Mouse (Mus musculus): ENCODE results near the gene Glod4. TPM values are rescaled to one million over a fixed set of nuclear protein-coding genes. Genes with fewer than 3 reads are reported as not detected.

Gene Glod4
- polyA plus RNA-seq, 1 experiment, result 55.2 TPM

GRCm38 (mm10) chr11:76210228-76210985 lies 33.1 kb downstream of the Glod4 start:
- no peak overlapping the region for H3K4me3 ChIP-seq
- H3ac ChIP-seq (ENCODE audit: control insufficient read depth, insufficient read length), result no peak overlapping the region
- H3K36me3 ChIP-seq (ENCODE audit: control insufficient read depth, insufficient read depth), result peaks cover 5% of the 10 kb centered on the region
- no peaks in the 10 kb centered on the region for H3K79me2 ChIP-seq (ENCODE audit: control insufficient read depth, insufficient read depth)
- TF ChIP-seq POLR2A (IDR thresholded peaks at IDR 0.05; ENCODE audit: insufficient read length, low read depth), result no peak
- H3K4me2 ChIP-seq (ENCODE audit: low read depth), result no peak overlapping the region
- no peaks in the 10 kb centered on the region for H3K27me3 ChIP-seq (ENCODE audit: control insufficient read depth, insufficient read depth, insufficient read length)

- Histone ChIP-seq H3ac (ENCODE audit: control insufficient read depth, insufficient read length) (no peak overlapping the region), H3K36me3 (ENCODE audit: control insufficient read depth, insufficient read depth) (peaks cover 6% of the 10 kb centered on the region), H3K79me2 (ENCODE audit: control insufficient read depth, insufficient read depth) (no peaks in the 10 kb centered on the region), H3K4me3 (no peak overlapping the region), H3K4me2 (ENCODE audit: low read depth) (no peak overlapping the region), H3K27me3 (ENCODE audit: control insufficient read depth, insufficient read depth, insufficient read length) (no peaks in the 10 kb centered on the region)
- no peak for TF ChIP-seq TCF12 (IDR thresholded peaks at IDR 0.05; ENCODE audit: insufficient read depth, poor library complexity, severe bottlenecking)
- TF ChIP-seq MYOG (IDR thresholded peaks at IDR 0.05; ENCODE audit: control insufficient read depth in 1 of 3, insufficient read depth in 1 of 3, insufficient read length in 2 of 3, low read depth in 2 of 3), result no peak
- no peak for TF ChIP-seq SRF (IDR thresholded peaks at IDR 0.05; ENCODE audit: control insufficient read depth, insufficient read length, low read depth)
- TF ChIP-seq E2F4 (IDR thresholded peaks at IDR 0.05; ENCODE audit: insufficient read depth), result no peak
- TF ChIP-seq REST (IDR thresholded peaks at IDR 0.05; ENCODE audit: insufficient read depth, insufficient read length), result no peak
- no peak for TF ChIP-seq USF1 (IDR thresholded peaks at IDR 0.05; ENCODE audit: low read depth)
- TF ChIP-seq TCF3 (IDR thresholded peaks at IDR 0.05; ENCODE audit: insufficient read length, low read depth), result no peak
- TF ChIP-seq CEBPB (IDR thresholded peaks at IDR 0.05; ENCODE audit: insufficient read depth, poor library complexity, severe bottlenecking), result no peak
- TF ChIP-seq MAX (IDR thresholded peaks at IDR 0.05; ENCODE audit: low read depth), result no peak
- TF ChIP-seq POLR2AphosphoS2 (IDR thresholded peaks at IDR 0.05; ENCODE audit: insufficient read length, low read depth), result no peak
- no peak for TF ChIP-seq MYOD1 (IDR thresholded peaks at IDR 0.05; ENCODE audit: control insufficient read depth in 1 of 3, insufficient read length in 2 of 3, low read depth in 2 of 3)
- TF ChIP-seq POLR2A (IDR thresholded peaks at IDR 0.05; ENCODE audit: insufficient read length, low read depth), result no peak
Measured at GRCm38 (mm10) chr11:76206793-76207192, 36.7 kb downstream of the Glod4 start.

GRCm38 (mm10) chr11:76201761-76202674 lies 41.5 kb downstream of the Glod4 start:
- H3K79me2 ChIP-seq (ENCODE audit: control insufficient read depth, insufficient read depth), result no peaks in the 10 kb centered on the region
- H3K36me3 ChIP-seq (ENCODE audit: control insufficient read depth, insufficient read depth), result peaks cover 6% of the 10 kb centered on the region
- peak overlapping the region; percentile 95 for H3K4me2 ChIP-seq (ENCODE audit: low read depth)
- H3ac ChIP-seq (ENCODE audit: control insufficient read depth, insufficient read length), result peak overlapping the region; percentile 36
- no peaks in the 10 kb centered on the region for H3K27me3 ChIP-seq (ENCODE audit: control insufficient read depth, insufficient read depth, insufficient read length)
- H3K4me3 ChIP-seq, result peak overlapping the region; percentile 32
- TF ChIP-seq E2F4 (IDR thresholded peaks at IDR 0.05; ENCODE audit: insufficient read depth), result no peak
- TF ChIP-seq MAX (IDR thresholded peaks at IDR 0.05; ENCODE audit: low read depth), result no peak
- TF ChIP-seq SRF (IDR thresholded peaks at IDR 0.05; ENCODE audit: control insufficient read depth, insufficient read length, low read depth), result no peak
- TF ChIP-seq POLR2A (IDR thresholded peaks at IDR 0.05; ENCODE audit: insufficient read length, low read depth), result peak; percentile 90
- TF ChIP-seq CEBPB (IDR thresholded peaks at IDR 0.05; ENCODE audit: insufficient read depth, poor library complexity, severe bottlenecking), result no peak
- no peak for TF ChIP-seq MYOD1 (IDR thresholded peaks at IDR 0.05; ENCODE audit: control insufficient read depth in 1 of 3, insufficient read length in 2 of 3, low read depth in 2 of 3)
- no peak for TF ChIP-seq REST (IDR thresholded peaks at IDR 0.05; ENCODE audit: insufficient read depth, insufficient read length)
- TF ChIP-seq POLR2AphosphoS2 (IDR thresholded peaks at IDR 0.05; ENCODE audit: insufficient read length, low read depth), result peak; percentile 80
- TF ChIP-seq USF1 (IDR thresholded peaks at IDR 0.05; ENCODE audit: low read depth), result peak; percentile 58
- peak in 1 of 3 experiments; percentile 3 for TF ChIP-seq MYOG (IDR thresholded peaks at IDR 0.05; ENCODE audit: control insufficient read depth in 1 of 3, insufficient read depth in 1 of 3, insufficient read length in 2 of 3, low read depth in 2 of 3)
- TF ChIP-seq TCF3 (IDR thresholded peaks at IDR 0.05; ENCODE audit: insufficient read length, low read depth), result no peak
- no peak for TF ChIP-seq TCF12 (IDR thresholded peaks at IDR 0.05; ENCODE audit: insufficient read depth, poor library complexity, severe bottlenecking)

DNA sequence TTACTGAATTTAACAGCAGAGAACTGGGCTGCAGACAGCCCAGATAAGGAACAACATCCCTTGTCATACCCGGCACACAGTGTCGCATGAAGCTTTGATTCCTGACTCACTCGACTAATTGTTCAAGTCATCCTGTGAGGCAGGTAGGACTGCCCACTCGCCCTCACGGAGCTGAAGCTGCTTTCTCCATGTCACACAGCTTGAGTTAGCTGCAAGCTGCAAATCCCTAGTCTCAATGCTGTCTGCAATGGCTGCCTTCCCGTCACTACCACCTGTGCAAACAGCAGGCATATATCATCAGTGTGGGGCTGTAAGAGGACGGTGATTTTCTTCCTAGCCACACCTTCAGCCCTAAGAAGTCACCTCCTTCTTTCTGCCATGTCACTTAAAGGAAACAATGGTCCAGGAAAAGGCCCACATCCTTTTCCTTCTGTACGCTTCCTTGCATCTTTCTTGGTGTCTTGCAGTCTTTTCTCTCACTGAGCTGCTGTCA lies 46.5 kb downstream of the Glod4 start:
- Histone ChIP-seq H3K27me3 (ENCODE audit: control insufficient read depth, insufficient read depth, insufficient read length) (peaks cover 4% of the 10 kb centered on the region), H3K79me2 (ENCODE audit: control insufficient read depth, insufficient read depth) (no peaks in the 10 kb centered on the region), H3K36me3 (ENCODE audit: control insufficient read depth, insufficient read depth) (no peaks in the 10 kb centered on the region), H3K4me3 (no peak overlapping the region), H3K4me2 (ENCODE audit: low read depth) (no peak overlapping the region), H3ac (ENCODE audit: control insufficient read depth, insufficient read length) (no peak overlapping the region)
- no peak for TF ChIP-seq POLR2AphosphoS2 (IDR thresholded peaks at IDR 0.05; ENCODE audit: insufficient read length, low read depth)

All from myocyte (in vitro differentiated cells).